Mouse (Mus musculus) CH12.LX (cell line): ENCODE measurements around the gene Pitpnm2. TPM values are rescaled to one million over a fixed set of nuclear protein-coding genes. Genes with fewer than 3 reads are reported as not detected.

Experiments used
- DNase-seq: peaks from one replicate; pipeline ENCODE4 v3.0.0-alpha.2; 2013; ENCODE audit errors: extremely low read depth
- H3K27ac ChIP-seq: 2 replicates; pipeline ENCODE4 v1.5.1; 2012; ENCODE audit warnings: low read depth, mild to moderate bottlenecking, control low read depth, moderate library complexity; ENCODE audit not compliant: insufficient read depth
- H3K27me3 ChIP-seq: replicated peaks from 2 replicates; pipeline ENCODE3; 2012; ENCODE audit warnings: inconsistent platforms
- H3K36me3 ChIP-seq, 2 experiments: replicated peaks in 1 of 2; 2 replicates each; pipeline versions ENCODE3 to v1.6.1; 2012; ENCODE audit warnings: inconsistent platforms in 1 of 2, low read length in 1 of 2, mild to moderate bottlenecking in 1 of 2, mixed read lengths in 1 of 2, moderate library complexity in 1 of 2; ENCODE audit not compliant: control insufficient read depth in 1 of 2, insufficient read depth in 1 of 2
- H3K4me1 ChIP-seq, 2 experiments: 2 replicates each; pipeline ENCODE4 v1.6.1; 2012; ENCODE audit warnings: inconsistent platforms in 1 of 2, moderate library complexity in 1 of 2; ENCODE audit not compliant: insufficient read depth in 2 of 2, control insufficient read depth in 1 of 2
- H3K4me2 ChIP-seq: 2 replicates; pipeline ENCODE4 v1.6.1; 2012; ENCODE audit warnings: low read depth, mild to moderate bottlenecking, control low read depth; ENCODE audit not compliant: poor library complexity, insufficient read depth, severe bottlenecking
- H3K4me3 ChIP-seq, 3 experiments: fragments of 150-350 bp in 1 of 3; sonication (generic) in 1 of 3; replicated peaks in 1 of 3; 2 replicates each; pipeline versions ENCODE3 to v1.5.1; 2011 to 2012; ENCODE audit warnings: low read depth in 2 of 3, low read length in 2 of 3, mild to moderate bottlenecking in 2 of 3, moderate library complexity in 2 of 3, control low read depth in 1 of 3, improper control_type of control experiment in 1 of 3, inconsistent platforms in 1 of 3, mixed read lengths in 1 of 3; ENCODE audit not compliant: poor library complexity in 1 of 3
- H3K79me2 ChIP-seq: replicated peaks from 2 replicates; pipeline ENCODE4 v1.6.1; 2012; ENCODE audit warnings: mild to moderate bottlenecking, moderate library complexity; ENCODE audit not compliant: control insufficient read depth, poor library complexity, insufficient read depth, severe bottlenecking; ENCODE audit errors: extremely low read depth
- H3K9ac ChIP-seq: 2 replicates; pipeline ENCODE4 v1.6.1; 2012; ENCODE audit warnings: low read depth, mild to moderate bottlenecking, control low read depth, moderate library complexity; ENCODE audit not compliant: insufficient read depth
- H3K9me3 ChIP-seq: replicated peaks from 2 replicates; pipeline ENCODE3; 2012; ENCODE audit warnings: low read length, inconsistent platforms, mixed read lengths
- BHLHE40 ChIP-seq: IDR thresholded peaks from 2 replicates; pipeline ENCODE4 v1.6.1; 2011; ENCODE audit warnings: mild to moderate bottlenecking, low read depth, low read length, improper control_type of control experiment
- CHD1 ChIP-seq: IDR thresholded peaks from 2 replicates; pipeline ENCODE4 v1.6.1; 2012; ENCODE audit warnings: low read depth, low read length, improper control_type of control experiment, inconsistent platforms
- CTCF ChIP-seq, 2 experiments: IDR thresholded peaks in 1 of 2; conservative IDR thresholded peaks in 1 of 2; 2 replicates each; pipeline ENCODE4 v1.5.1; 2011 to 2012; ENCODE audit warnings: low read depth in 2 of 2, low read length in 2 of 2, improper control_type of control experiment in 1 of 2, inconsistent platforms in 1 of 2, mild to moderate bottlenecking in 1 of 2, moderate library complexity in 1 of 2
- ELF1 ChIP-seq: IDR thresholded peaks from 2 replicates; pipeline ENCODE4 v1.6.1; 2014; ENCODE audit warnings: low read depth, mild to moderate bottlenecking, inconsistent platforms, low read length, improper control_type of control experiment
- ETS1 ChIP-seq: conservative IDR thresholded peaks from 2 replicates; pipeline ENCODE4 v1.6.1; 2012; ENCODE audit warnings: low read depth, mild to moderate bottlenecking, inconsistent platforms, low read length, improper control_type of control experiment, moderate library complexity
- GABPA ChIP-seq: IDR thresholded peaks from 2 replicates; pipeline ENCODE4 v1.6.1; 2012; ENCODE audit warnings: low read depth, low read length, improper control_type of control experiment, inconsistent platforms; ENCODE audit not compliant: insufficient replicate concordance
- HCFC1 ChIP-seq: IDR thresholded peaks from 2 replicates; pipeline ENCODE4 v1.6.1; 2012; ENCODE audit warnings: low read depth, mild to moderate bottlenecking, inconsistent platforms, low read length, improper control_type of control experiment
- IRF4 ChIP-seq: IDR thresholded peaks from 2 replicates; pipeline ENCODE4 v1.6.1; 2014; ENCODE audit warnings: low read depth, mild to moderate bottlenecking, inconsistent platforms, low read length, improper control_type of control experiment
- JUN ChIP-seq: IDR thresholded peaks from 2 replicates; pipeline ENCODE4 v1.6.1; 2011; ENCODE audit warnings: low read depth, mild to moderate bottlenecking, low read length, improper control_type of control experiment, moderate library complexity; ENCODE audit not compliant: insufficient read depth
- MXI1 ChIP-seq: IDR thresholded peaks from 2 replicates; pipeline ENCODE4 v1.6.1; 2011; ENCODE audit warnings: mild to moderate bottlenecking, low read depth, low read length, improper control_type of control experiment
- NRF1 ChIP-seq: IDR thresholded peaks from 2 replicates; pipeline ENCODE4 v1.6.1; 2014; ENCODE audit warnings: low read depth, mild to moderate bottlenecking, inconsistent platforms, low read length, improper control_type of control experiment, moderate library complexity
- PAX5 ChIP-seq: IDR thresholded peaks from 2 replicates; pipeline ENCODE4 v1.6.1; 2012; ENCODE audit warnings: low read length, inconsistent platforms, mixed read lengths
- POLR2A ChIP-seq: IDR thresholded peaks from 2 replicates; pipeline ENCODE4 v1.6.1; 2011; ENCODE audit warnings: low read depth, mild to moderate bottlenecking, improper control_type of control experiment, low read length
- RAD21 ChIP-seq: IDR thresholded peaks from 2 replicates; pipeline ENCODE4 v1.6.1; 2011; ENCODE audit warnings: low read depth, mild to moderate bottlenecking, low read length, improper control_type of control experiment, moderate library complexity
- RCOR1 ChIP-seq: conservative IDR thresholded peaks from 2 replicates; pipeline ENCODE4 v1.6.1; 2012; ENCODE audit warnings: low read depth, mild to moderate bottlenecking, inconsistent platforms, low read length, improper control_type of control experiment
- SIN3A ChIP-seq: IDR thresholded peaks from 2 replicates; pipeline ENCODE4 v1.6.1; 2012; ENCODE audit warnings: low read length, improper control_type of control experiment, inconsistent platforms
- TBP ChIP-seq: conservative IDR thresholded peaks from 2 replicates; pipeline ENCODE4 v1.6.1; 2011; ENCODE audit warnings: low read depth, low read length, improper control_type of control experiment
- TCF12 ChIP-seq: IDR thresholded peaks from 2 replicates; pipeline ENCODE4 v1.6.1; 2014; ENCODE audit warnings: low read depth, mild to moderate bottlenecking, inconsistent platforms, low read length, improper control_type of control experiment
- UBTF ChIP-seq: IDR thresholded peaks from 2 replicates; pipeline ENCODE4 v1.6.1; 2012; ENCODE audit warnings: low read depth, mild to moderate bottlenecking, inconsistent platforms, low read length, improper control_type of control experiment, moderate library complexity
- USF1 ChIP-seq: IDR thresholded peaks from 2 replicates; pipeline ENCODE4 v1.6.1; 2014; ENCODE audit warnings: low read depth, mild to moderate bottlenecking, inconsistent platforms, low read length, improper control_type of control experiment
- ZC3H11A ChIP-seq: IDR thresholded peaks from 2 replicates; pipeline ENCODE4 v1.6.1; 2012; ENCODE audit warnings: low read depth, mild to moderate bottlenecking, inconsistent platforms, low read length, improper control_type of control experiment
- ZKSCAN1 ChIP-seq: IDR thresholded peaks from 2 replicates; pipeline ENCODE4 v1.6.1; 2012; ENCODE audit warnings: low read depth, inconsistent platforms, low read length, improper control_type of control experiment, borderline replicate concordance
- ZMIZ1 ChIP-seq: IDR thresholded peaks from 2 replicates; pipeline ENCODE4 v1.6.1; 2012; ENCODE audit warnings: low read depth, mild to moderate bottlenecking, inconsistent platforms, low read length, improper control_type of control experiment
- dilution Hi-C: fragments of 300-500 bp; cut with MboI; formaldehyde crosslinking; loops from 2 replicates; pipeline ENCODE4 v1.14.3; 2020; ENCODE audit warnings: low sequenced_read_pairs; ENCODE audit not compliant: extremely low pct_unique_long_range_greater_than_20kb, extremely low pct_ligation_motif_present
- in situ Hi-C: fragments of 300-500 bp; cut with MboI; formaldehyde crosslinking; loops from 3 replicates; pipeline ENCODE4 v1.14.3; 2019; ENCODE audit warnings: low sequenced_read_pairs, low pct_ligation_motif_present, low pct_unique_long_range_greater_than_20kb, mixed read lengths
- polyA plus RNA-seq: library from polyadenylated mRNA; unstranded; fragments of >175 nt; gene quantifications from 2 replicates; pipeline ENCODE4 v1.2.1, GENCODE M21; 2012; ENCODE audit warnings: low read depth; ENCODE audit not compliant: insufficient read length
- total RNA-seq, 2 experiments: library from RNA; depleted of rRNA; stranded (reverse); fragments of 300-350 nt in 1 of 2; fragments of >200 nt in 1 of 2; gene quantifications; 2 replicates each; pipeline ENCODE4 v1.2.3; 2012 to 2014

Gene Pitpnm2
- total and polyA plus RNA-seq, 3 experiments: 1.0 to 11.9 (median 5.3) TPM

DNA sequence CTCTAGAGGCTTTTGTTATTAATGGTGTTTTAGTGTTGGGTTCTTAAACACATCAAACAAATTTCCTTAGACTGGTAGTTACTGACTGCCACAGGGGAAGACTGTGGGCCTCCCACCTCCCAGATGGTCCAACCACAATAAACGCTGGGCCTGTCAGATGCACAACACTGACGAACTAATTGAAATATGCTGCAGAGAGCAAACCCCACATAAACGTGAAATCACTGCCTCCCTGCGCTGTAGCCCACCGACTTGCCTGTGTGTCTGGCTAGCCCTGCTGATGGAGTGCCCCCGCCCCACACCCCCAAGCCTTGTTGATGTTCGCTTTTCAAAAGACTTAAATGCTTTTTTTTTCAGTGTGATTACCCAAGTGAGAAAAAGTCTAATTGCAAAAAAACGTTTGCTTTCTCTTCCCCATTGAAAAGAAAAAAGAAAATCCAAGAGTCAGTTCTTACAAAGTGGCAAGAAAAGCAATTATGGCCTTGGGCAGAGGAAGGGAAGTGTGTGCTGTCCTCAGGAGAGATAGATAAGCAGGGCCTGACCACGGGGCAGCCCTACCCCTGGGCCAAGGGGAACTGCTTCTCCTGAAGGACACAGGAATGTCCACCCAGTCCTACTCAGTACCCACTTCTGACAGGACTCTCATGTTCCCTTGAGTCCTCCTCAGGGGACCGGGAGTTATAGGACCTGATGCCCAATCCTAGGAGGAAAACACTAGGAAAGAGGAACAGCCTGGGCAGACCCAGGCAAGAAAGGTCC, 7.7 kb downstream of the Pitpnm2 start:
- in situ Hi-C loops: no loop called here
- no peaks in the 10 kb centered on the region for H3K9me3 ChIP-seq
- H3K4me1 ChIP-seq: peaks cover 7 to 22% of the 10 kb centered on the region in 2 experiments; a peak in 2 of 4 replicates
- no peak overlapping the region for H3K4me3 ChIP-seq
- dilution Hi-C loops: no loop called here
- no peak for DNase-seq
- H3K36me3 ChIP-seq: peaks cover 2 to 58% of the 10 kb centered on the region in 2 experiments
- no peak overlapping the region for H3K9ac ChIP-seq
- no peak overlapping the region for H3K4me2 ChIP-seq
- TF ChIP-seq RCOR1: no peak
- TF ChIP-seq GABPA: no peak
- TF ChIP-seq ZKSCAN1: no peak
- no peak for TF ChIP-seq ZMIZ1
- TF ChIP-seq ZC3H11A: no peak
- TF ChIP-seq PAX5: no peak
- TF ChIP-seq ETS1: no peak
- TF ChIP-seq RAD21: no peak
- TF ChIP-seq CTCF (conservative IDR thresholded peaks at IDR 0.05 in 1 of 2, IDR thresholded peaks at IDR 0.05 in 1 of 2; ENCODE audit: low read depth in 2 of 2, low read length in 2 of 2): no peak
- no peak for TF ChIP-seq HCFC1
- TF ChIP-seq POLR2A: no peak
- no peak for TF ChIP-seq TBP
- no peak for TF ChIP-seq ELF1
- no peak for TF ChIP-seq USF1
- TF ChIP-seq BHLHE40: no peak
- TF ChIP-seq JUN: no peak
- no peak for TF ChIP-seq SIN3A
- TF ChIP-seq MXI1: no peak
- TF ChIP-seq NRF1: no peak
- no peaks in the 10 kb centered on the region for H3K79me2 ChIP-seq
- H3K27ac ChIP-seq: no peak overlapping the region
- no peaks in the 10 kb centered on the region for H3K27me3 ChIP-seq

- Histone ChIP-seq H3K4me2 (no peak overlapping the region), H3K4me1 (peaks cover 7 to 18% of the 10 kb centered on the region in 2 experiments; a peak in 2 of 4 replicates), H3K9ac (no peak overlapping the region), H3K36me3 (peaks cover 2 to 59% of the 10 kb centered on the region in 2 experiments), H3K79me2 (no peaks in the 10 kb centered on the region), H3K27ac (no peak overlapping the region), H3K4me3 (no peak overlapping the region), H3K27me3 (no peaks in the 10 kb centered on the region), H3K9me3 (no peaks in the 10 kb centered on the region)
- in situ Hi-C loops: no loop called here
- dilution Hi-C loops: no loop called here
- TF ChIP-seq CHD1 (no peak), UBTF (no peak), IRF4 (no peak), JUN (no peak), TCF12 (no peak)
- no peak for DNase-seq
These were observed 8.5 kb downstream of the Pitpnm2 start for GRCm38 (mm10) chr5:124240841-124241685.
